Mouse (Mus musculus) MEL (cell line): ENCODE measurements around the gene Clec4n. TPM values are rescaled to one million over a fixed set of nuclear protein-coding genes. Genes with fewer than 3 reads are reported as not detected.
A peak's percentile ranks its signal among the peaks of the same experiment; 100 is the strongest.
"Not testable (repeated sequence)": the region's sequence is repeated elsewhere in the genome, so short reads cannot be mapped to it uniquely, and the experiment has no call there.

Source experiments
- DNase-seq: peaks from one replicate; pipeline ENCODE4 v3.0.0; 2011; ENCODE audit warnings: low read depth, low spot score
- H3K27ac ChIP-seq: 2 replicates; pipeline ENCODE4 v1.5.1; 2012; ENCODE audit warnings: low read depth, mild to moderate bottlenecking, control low read depth, low read length, moderate library complexity; ENCODE audit not compliant: control insufficient read depth
- H3K27me3 ChIP-seq, 2 experiments: fragments of 150-350 bp in 1 of 2; sonication (generic) in 1 of 2; 2 replicates each; pipeline ENCODE4 v1.6.1; 2012; ENCODE audit warnings: low read length in 2 of 2, mild to moderate bottlenecking in 2 of 2, improper control_type of control experiment in 1 of 2, moderate library complexity in 1 of 2; ENCODE audit not compliant: insufficient read depth in 2 of 2, control insufficient read depth in 1 of 2
- H3K36me3 ChIP-seq, 2 experiments: 2 replicates each; pipeline ENCODE4 v1.6.1; 2012 to 2014; ENCODE audit warnings: low read length in 2 of 2, improper control_type of control experiment in 1 of 2, inconsistent platforms in 1 of 2, mild to moderate bottlenecking in 1 of 2; ENCODE audit not compliant: insufficient read depth in 2 of 2, control insufficient read depth in 1 of 2
- H3K4me1 ChIP-seq, 2 experiments: fragments of 150-350 bp in 1 of 2; sonication (generic) in 1 of 2; 2 replicates each; pipeline ENCODE4 v1.6.1; 2012; ENCODE audit warnings: low read length in 2 of 2, improper control_type of control experiment in 1 of 2, mild to moderate bottlenecking in 1 of 2; ENCODE audit not compliant: insufficient read depth in 2 of 2, control insufficient read depth in 1 of 2
- H3K4me3 ChIP-seq, 2 experiments: fragments of 150-350 bp in 1 of 2; sonication (generic) in 1 of 2; 2 replicates each; pipeline ENCODE4 v1.5.1; 2012; ENCODE audit warnings: low read depth in 2 of 2, low read length in 2 of 2, mild to moderate bottlenecking in 2 of 2, moderate library complexity in 2 of 2, control low read depth in 1 of 2, improper control_type of control experiment in 1 of 2; ENCODE audit not compliant: control insufficient read depth in 1 of 2, insufficient read depth in 1 of 2
- H3K79me2 ChIP-seq: 2 replicates; pipeline ENCODE4 v1.6.1; 2012; ENCODE audit warnings: mild to moderate bottlenecking, low read length, moderate library complexity; ENCODE audit not compliant: control insufficient read depth, poor library complexity, insufficient read depth
- H3K9ac ChIP-seq: 2 replicates; pipeline ENCODE4 v1.6.1; 2012; ENCODE audit warnings: low read depth, mild to moderate bottlenecking, control low read depth, low read length, moderate library complexity; ENCODE audit not compliant: control insufficient read depth, poor library complexity, severe bottlenecking
- H3K9me3 ChIP-seq: fragments of 150-350 bp; sonication (generic); replicated peaks from 2 replicates; pipeline ENCODE4 v1.6.1; 2012; ENCODE audit warnings: mild to moderate bottlenecking, low read length, improper control_type of control experiment, moderate library complexity; ENCODE audit not compliant: insufficient read depth
- BHLHE40 ChIP-seq: IDR thresholded peaks from 2 replicates; pipeline ENCODE4 v1.6.1; 2012; ENCODE audit warnings: low read depth, mild to moderate bottlenecking, inconsistent platforms, low read length, improper control_type of control experiment, borderline replicate concordance
- CHD1 ChIP-seq: IDR thresholded peaks from 2 replicates; pipeline ENCODE4 v1.6.1; 2012; ENCODE audit warnings: low read depth, mild to moderate bottlenecking, inconsistent platforms, low read length, improper control_type of control experiment
- CHD2 ChIP-seq: IDR thresholded peaks from 2 replicates; pipeline ENCODE4 v1.6.1; 2011; ENCODE audit warnings: low read length, improper control_type of control experiment
- CTCF ChIP-seq, 3 experiments: IDR thresholded peaks in 2 of 3; conservative IDR thresholded peaks in 1 of 3; 2 replicates each; pipeline ENCODE4 v1.5.1; 2011 to 2012; ENCODE audit warnings: low read length in 3 of 3, low read depth in 2 of 3, mild to moderate bottlenecking in 2 of 3, improper control_type of control experiment in 1 of 3, inconsistent platforms in 1 of 3, mixed read lengths in 1 of 3, moderate library complexity in 1 of 3; ENCODE audit not compliant: control insufficient read depth in 1 of 3, insufficient read depth in 1 of 3, poor library complexity in 1 of 3, severe bottlenecking in 1 of 3
- EP300 ChIP-seq, 2 experiments: IDR thresholded peaks; 2 replicates each; pipeline ENCODE4 v1.6.1; 2011; ENCODE audit warnings: improper control_type of control experiment in 2 of 2, low read length in 2 of 2, low read depth in 1 of 2, mild to moderate bottlenecking in 1 of 2
- ETS1 ChIP-seq: IDR thresholded peaks from 2 replicates; pipeline ENCODE4 v1.6.1; 2012; ENCODE audit warnings: low read depth, mild to moderate bottlenecking, inconsistent platforms, low read length, improper control_type of control experiment, moderate library complexity
- GABPA ChIP-seq: IDR thresholded peaks from 2 replicates; pipeline ENCODE4 v1.6.1; 2012; ENCODE audit warnings: low read depth, mild to moderate bottlenecking, inconsistent platforms, low read length, improper control_type of control experiment, moderate library complexity
- GATA1 ChIP-seq: IDR thresholded peaks from 2 replicates; pipeline ENCODE4 v1.6.1; 2011; ENCODE audit warnings: low read depth, low read length, improper control_type of control experiment
- JUND ChIP-seq: IDR thresholded peaks from 2 replicates; pipeline ENCODE4 v1.6.1; 2011; ENCODE audit warnings: low read depth, mild to moderate bottlenecking, improper control_type of control experiment, low read length
- MEF2A ChIP-seq: IDR thresholded peaks from 2 replicates; pipeline ENCODE4 v1.6.1; 2014; ENCODE audit warnings: low read depth, mild to moderate bottlenecking, inconsistent platforms, low read length, improper control_type of control experiment; ENCODE audit not compliant: poor library complexity, insufficient replicate concordance, severe bottlenecking; ENCODE audit errors: extremely low read depth
- MYB ChIP-seq: IDR thresholded peaks from 2 replicates; pipeline ENCODE4 v1.6.1; 2011; ENCODE audit warnings: mild to moderate bottlenecking, low read depth, low read length, improper control_type of control experiment
- MYC ChIP-seq: IDR thresholded peaks from 2 replicates; pipeline ENCODE4 v1.6.1; 2011; ENCODE audit warnings: low read depth, mild to moderate bottlenecking, low read length, improper control_type of control experiment, moderate library complexity
- POLR2A ChIP-seq, 2 experiments: IDR thresholded peaks; 2 replicates each; pipeline ENCODE4 v1.6.1; 2011 to 2012; ENCODE audit warnings: low read length in 2 of 2, mild to moderate bottlenecking in 2 of 2, control low read depth in 1 of 2, improper control_type of control experiment in 1 of 2, low read depth in 1 of 2, moderate library complexity in 1 of 2; ENCODE audit not compliant: control insufficient read depth in 1 of 2, insufficient read depth in 1 of 2, poor library complexity in 1 of 2
- POLR2AphosphoS5 ChIP-seq: IDR thresholded peaks from 2 replicates; pipeline ENCODE4 v1.6.1; 2012; ENCODE audit warnings: low read depth, borderline replicate concordance, mild to moderate bottlenecking, inconsistent platforms, low read length, moderate library complexity, mixed read lengths
- RAD21 ChIP-seq: IDR thresholded peaks from 2 replicates; pipeline ENCODE4 v1.6.1; 2011; ENCODE audit warnings: mild to moderate bottlenecking, low read depth, low read length, improper control_type of control experiment
- RCOR1 ChIP-seq: IDR thresholded peaks from 2 replicates; pipeline ENCODE4 v1.6.1; 2012; ENCODE audit warnings: low read depth, mild to moderate bottlenecking, inconsistent platforms, low read length, improper control_type of control experiment
- SIN3A ChIP-seq: IDR thresholded peaks from 2 replicates; pipeline ENCODE4 v1.6.1; 2012; ENCODE audit warnings: low read length, improper control_type of control experiment, inconsistent platforms
- SMC3 ChIP-seq: IDR thresholded peaks from 2 replicates; pipeline ENCODE4 v1.6.1; 2011; ENCODE audit warnings: low read depth, low read length, improper control_type of control experiment
- TAL1 ChIP-seq: IDR thresholded peaks from 2 replicates; pipeline ENCODE4 v1.6.1; 2012; ENCODE audit warnings: mild to moderate bottlenecking, inconsistent platforms, low read length, moderate library complexity, mixed read lengths
- TBP ChIP-seq: IDR thresholded peaks from 2 replicates; pipeline ENCODE4 v1.8.0; 2011; ENCODE audit warnings: low read depth, low read length, improper control_type of control experiment
- TCF12 ChIP-seq: IDR thresholded peaks from 2 replicates; pipeline ENCODE4 v1.6.1; 2014; ENCODE audit warnings: low read depth, mild to moderate bottlenecking, inconsistent platforms, low read length, improper control_type of control experiment, moderate library complexity
- USF1 ChIP-seq: IDR thresholded peaks from 2 replicates; pipeline ENCODE4 v1.6.1; 2014; ENCODE audit warnings: low read depth, mild to moderate bottlenecking, inconsistent platforms, low read length, improper control_type of control experiment, moderate library complexity
- USF2 ChIP-seq, 2 experiments: IDR thresholded peaks; 2 replicates each; pipeline ENCODE4 v1.6.1; 2011 to 2012; ENCODE audit warnings: improper control_type of control experiment in 2 of 2, low read length in 2 of 2, borderline replicate concordance in 1 of 2, inconsistent platforms in 1 of 2, low read depth in 1 of 2, mild to moderate bottlenecking in 1 of 2; ENCODE audit not compliant: insufficient read depth in 1 of 2
- ZC3H11A ChIP-seq: IDR thresholded peaks from 2 replicates; pipeline ENCODE4 v1.6.1; 2012; ENCODE audit warnings: low read depth, mild to moderate bottlenecking, inconsistent platforms, low read length, improper control_type of control experiment
- ZKSCAN1 ChIP-seq: IDR thresholded peaks from 2 replicates; pipeline ENCODE4 v1.6.1; 2012; ENCODE audit warnings: low read depth, mild to moderate bottlenecking, inconsistent platforms, low read length, improper control_type of control experiment, moderate library complexity
- ZMIZ1 ChIP-seq: IDR thresholded peaks from 2 replicates; pipeline ENCODE4 v1.6.1; 2012; ENCODE audit warnings: low read depth, mild to moderate bottlenecking, inconsistent platforms, low read length, improper control_type of control experiment, moderate library complexity
- ZNF384 ChIP-seq: IDR thresholded peaks from 2 replicates; pipeline ENCODE4 v1.6.1; 2012; ENCODE audit warnings: low read depth, mild to moderate bottlenecking, inconsistent platforms, low read length, improper control_type of control experiment
- polyA plus RNA-seq, 2 experiments: library from polyadenylated mRNA; stranded (reverse) in 1 of 2; unstranded in 1 of 2; fragments of >175 nt in 1 of 2; fragments of >200 nt in 1 of 2; gene quantifications; 2 replicates each; pipeline versions ENCODE4 v1.2.1 to v1.2.4; 2012; ENCODE audit warnings: low replicate concordance in 2 of 2, low read depth in 1 of 2; ENCODE audit not compliant: insufficient read length in 2 of 2, insufficient read depth in 1 of 2, missing spikeins in 1 of 2
- total RNA-seq: library from RNA; depleted of rRNA; stranded (reverse); fragments of 300-350 nt; gene quantifications from 2 replicates; pipeline ENCODE4 v1.2.3, GENCODE M21; 2012

Gene Clec4n
- total and polyA plus RNA-seq, 3 experiments = not detected

- Histone ChIP-seq H3K27ac (peak overlapping the region; percentile 71), H3K4me3 (peak overlapping the region; percentile 40 to 55; a peak in 3 of 4 replicates)
Observed at GRCm38 (mm10) chr6:123292751-123293400, 63.2 kb downstream of the Clec4n start.

GRCm38 (mm10) chr6:123293509-123293908, 63.9 kb downstream of the Clec4n start:
- Histone ChIP-seq H3K9ac (peak overlapping the region; percentile 60), H3K36me3 (peaks cover 0 to 26% of the 10 kb centered on the region in 2 experiments; a peak in 2 of 4 replicates), H3K4me1 (peaks cover 16 to 21% of the 10 kb centered on the region in 2 experiments), H3K27ac (peak overlapping the region; percentile 84), H3K4me3 (peak overlapping the region; percentile 40 to 55)
- H3K27me3 ChIP-seq, DNase-seq, H3K79me2 ChIP-seq, H3K9me3 ChIP-seq: not testable (repeated sequence)

More at GRCm38 (mm10) chr6:123292751-123293400, 63.2 kb downstream of the Clec4n start:
- Histone ChIP-seq H3K27me3 (no peaks in the 10 kb centered on the region), H3K36me3 (peaks cover 0 to 26% of the 10 kb centered on the region in 2 experiments; a peak in 2 of 4 replicates), H3K9me3 (no peaks in the 10 kb centered on the region), H3K79me2 (no peaks in the 10 kb centered on the region), H3K4me1 (peaks cover 16 to 21% of the 10 kb centered on the region in 2 experiments), H3K9ac (no peak overlapping the region; the same call in 1 of the 2 replicates)
- DNase-seq = peak; percentile 87
- TF ChIP-seq JUND (0 out of 2 replicates have a peak, but pooled peaks have one; percentile 32), TBP (no peak), USF1 (no peak; the same call in 1 of the 2 replicates), CHD2 (no peak), SIN3A (peak; percentile 83), RAD21 (no peak), GABPA (no peak), ZKSCAN1 (peak; percentile 72; the same call in 1 of the 2 replicates), SMC3 (no peak), MEF2A (peak; percentile 8; the same call in 1 of the 2 replicates), ZC3H11A (no peak), EP300 (IDR thresholded peaks at IDR 0.05; ENCODE audit: low read depth in 1 of 2, low read length in 2 of 2) (peak; percentile 96 to 98), TAL1 (peak; percentile 98), POLR2A (IDR thresholded peaks at IDR 0.05; ENCODE audit: control insufficient read depth in 1 of 2, insufficient read depth in 1 of 2, low read depth in 1 of 2, low read length in 2 of 2, poor library complexity in 1 of 2) (no peak), ZNF384 (peak; percentile 100), USF2 (IDR thresholded peaks at IDR 0.05; ENCODE audit: borderline replicate concordance in 1 of 2, insufficient read depth in 1 of 2, low read depth in 1 of 2, low read length in 2 of 2) (no peak), TCF12 (peak; percentile 98), CTCF (IDR thresholded peaks at IDR 0.05 in 2 of 3, conservative IDR thresholded peaks at IDR 0.05 in 1 of 3; ENCODE audit: control insufficient read depth in 1 of 3, insufficient read depth in 1 of 3, low read depth in 2 of 3, low read length in 3 of 3, poor library complexity in 1 of 3, severe bottlenecking in 1 of 3) (no peak), POLR2AphosphoS5 (no peak), CHD1 (no peak), MYC (peak; percentile 92), MYB (peak; percentile 65), ETS1 (peak; percentile 93), RCOR1 (peak; percentile 92), ZMIZ1 (no peak), GATA1 (peak; percentile 98), BHLHE40 (peak; percentile 59; the same call in 1 of the 2 replicates)
